Mouse (Mus musculus) layer of hippocampus, postnatal 36 days (tissue): ENCODE results near the gene Igfbp1. TPM values are rescaled to one million over a fixed set of nuclear protein-coding genes. Genes with fewer than 3 reads are reported as not detected.

Source experiments
- DNase-seq, 2 experiments: peaks; one replicate each; pipeline ENCODE4 v3.0.0; 2022
- total RNA-seq, 2 experiments: library from RNA; stranded (reverse); gene quantifications; 2 replicates each; pipeline ENCODE4 v1.2.3; 2021

Gene Igfbp1
- total RNA-seq = under 1 TPM in 1 of 2 experiments, not detected in 1; 0.22 TPM

DNA sequence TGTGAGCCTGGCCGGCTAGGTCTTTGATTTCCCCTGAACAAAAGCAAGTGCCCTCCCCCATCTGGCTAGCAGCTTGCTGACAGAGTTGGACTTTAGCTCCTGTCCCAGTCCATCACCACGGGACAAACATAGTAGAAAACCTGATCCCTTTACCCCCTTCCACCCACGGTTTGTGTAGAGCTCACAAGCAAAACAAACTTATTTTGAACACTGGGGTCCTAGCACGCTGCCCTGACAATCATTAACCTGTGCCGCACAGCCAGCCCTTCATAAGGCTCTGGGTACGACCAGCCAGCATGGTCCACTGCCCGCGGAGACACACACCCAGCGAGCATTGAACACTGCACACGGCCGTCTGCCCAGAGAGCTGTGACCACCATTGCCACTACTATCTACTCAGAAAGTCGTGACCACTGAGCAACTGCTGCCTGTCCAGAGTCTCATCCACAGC lies at the start of gene Igfbp1:
Gene Igfbp1, plus strand, starts transcription at position 292 of the 451 bp plus-strand sequence.
- DNase-seq = no peak

DNA sequence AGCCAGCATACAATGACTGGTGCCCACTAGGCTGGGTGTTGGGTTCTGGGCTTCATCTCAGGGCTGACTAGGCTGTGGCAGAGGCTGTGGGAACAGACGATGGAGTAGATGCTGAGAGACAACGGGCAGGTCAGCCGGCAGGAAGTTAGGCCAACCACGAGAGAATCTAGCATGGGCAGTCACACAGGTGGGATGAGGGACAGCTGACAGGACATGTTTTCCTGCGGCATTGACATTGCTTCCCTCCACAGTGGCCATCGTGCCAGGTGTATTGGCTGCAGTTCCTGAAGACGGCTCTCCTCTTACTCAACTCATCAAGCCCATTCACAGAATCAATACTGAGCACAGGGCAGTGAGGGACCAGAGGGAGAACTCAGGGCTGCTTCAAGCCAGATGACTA lies 49.6 kb upstream of the Igfbp1 start:
- DNase-seq = no peak

DNA sequence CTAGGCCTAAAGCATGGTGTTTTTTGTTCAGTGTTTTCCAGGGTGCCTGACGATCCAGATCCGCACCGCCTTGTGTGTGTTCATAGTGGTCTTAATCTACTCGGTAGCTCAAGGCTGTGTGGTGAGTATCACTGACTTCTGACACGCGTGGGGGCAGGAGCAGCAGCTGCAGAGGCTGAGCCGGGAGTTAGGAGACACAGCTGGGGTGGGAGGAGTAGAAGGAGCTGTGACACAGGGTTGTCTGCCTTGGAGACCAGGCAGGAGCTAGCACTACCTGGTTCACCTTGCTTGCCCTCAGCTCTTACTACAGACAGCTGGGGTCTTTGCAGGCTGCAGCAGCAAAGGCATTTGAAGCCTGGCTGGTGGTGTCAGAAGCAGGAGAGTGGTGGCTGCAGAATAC lies 48.1 kb upstream of the Igfbp1 start:
- no peak for DNase-seq

DNA sequence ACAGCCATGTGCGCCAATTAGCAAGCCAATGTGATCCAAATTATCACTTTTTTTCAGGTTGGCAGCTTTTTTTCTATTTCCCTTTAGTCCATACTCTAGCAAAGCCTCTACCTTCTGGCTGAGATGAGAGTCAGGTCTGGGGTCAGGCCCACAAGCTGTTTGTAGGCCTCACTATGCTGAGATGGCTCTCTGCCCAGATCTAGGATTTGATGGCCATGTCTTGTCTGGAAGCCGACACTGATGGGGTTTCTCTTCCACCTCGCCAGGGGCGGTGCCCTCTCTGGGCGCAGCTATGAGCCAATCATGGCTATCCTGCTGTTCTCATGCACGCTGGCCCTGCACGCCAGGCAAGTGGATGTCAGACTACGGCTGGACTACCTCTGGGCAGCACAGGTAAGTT lies 47.1 kb upstream of the Igfbp1 start:
- DNase-seq = no peak

DNA sequence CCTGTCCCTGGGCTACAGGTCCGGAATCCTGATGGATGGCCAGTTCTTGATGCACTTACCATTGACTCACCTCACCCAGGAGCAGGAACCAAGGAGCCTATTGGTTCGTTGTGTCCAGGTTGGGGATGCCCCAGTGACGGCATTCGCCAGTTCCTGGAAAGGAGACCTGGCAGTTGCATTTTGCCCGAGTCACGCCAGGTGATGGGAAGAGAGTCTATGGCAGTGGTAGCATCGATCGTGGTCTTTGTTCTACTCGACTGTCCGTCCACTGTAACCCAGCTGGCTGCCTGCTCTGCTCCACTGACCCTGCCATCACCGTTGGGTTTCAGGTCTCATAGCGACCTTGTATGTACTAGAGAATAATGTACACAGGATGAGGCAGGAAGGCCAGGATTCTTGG lies 45.2 kb upstream of the Igfbp1 start:
- DNase-seq = no peak

DNA sequence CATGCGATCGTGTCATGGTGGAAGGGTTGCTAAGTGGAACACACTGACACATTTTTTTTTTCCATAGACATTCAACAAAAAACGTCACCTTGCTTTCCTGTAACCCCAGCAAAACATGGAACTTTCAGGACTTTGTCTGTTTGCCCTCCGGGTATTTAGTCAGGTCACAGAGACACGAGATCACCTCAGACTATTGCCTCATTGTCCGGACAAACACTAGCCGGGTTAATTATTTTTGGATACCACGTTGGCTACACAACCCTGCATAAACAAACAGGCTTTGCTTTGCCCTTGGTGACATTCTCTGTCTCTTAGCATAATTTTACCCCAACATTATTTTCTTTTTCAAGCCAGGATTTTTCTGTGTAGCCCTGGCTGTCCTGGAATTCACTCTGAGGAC lies 44.5 kb upstream of the Igfbp1 start:
- DNase-seq = no peak

DNA sequence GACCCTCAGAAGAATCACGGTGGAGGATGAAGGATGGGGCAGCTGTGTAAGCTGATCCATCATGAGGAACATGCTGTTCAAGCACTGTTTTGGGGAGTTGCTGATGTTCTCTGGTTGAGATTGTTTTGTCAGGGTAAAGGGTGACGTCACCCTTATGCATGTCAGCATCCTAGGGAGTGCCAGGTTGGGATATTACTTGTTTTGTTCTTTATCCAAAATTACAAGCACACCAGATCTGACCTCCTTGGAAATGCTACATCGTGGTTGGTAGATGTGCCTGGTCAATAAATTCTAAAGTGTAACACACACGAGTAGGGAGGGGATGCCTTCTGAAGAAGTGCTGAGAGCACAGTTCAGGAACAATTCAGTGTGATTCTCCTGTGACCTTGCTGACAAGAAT lies 41.2 kb upstream of the Igfbp1 start:
- DNase-seq = no peak

DNA sequence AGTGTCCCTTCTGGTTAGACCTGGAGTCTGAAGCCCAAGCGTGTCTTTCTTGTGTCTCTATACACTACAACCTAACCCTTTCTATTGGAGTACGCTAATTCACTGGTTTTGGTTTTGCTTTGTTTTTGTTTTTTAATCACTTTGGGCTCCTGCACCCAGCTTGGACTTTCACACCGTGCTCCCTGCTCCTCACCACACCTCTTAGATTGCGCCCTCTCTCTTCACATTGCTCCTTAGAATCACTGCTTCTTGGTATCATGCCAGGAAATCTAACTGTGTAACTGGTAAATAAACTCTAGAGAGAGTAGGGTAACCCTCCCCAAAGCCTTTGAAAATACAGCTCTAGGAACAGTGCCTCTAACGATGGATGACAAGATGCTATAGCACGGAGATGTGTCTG lies 39.4 kb upstream of the Igfbp1 start:
- no peak for DNase-seq

DNA sequence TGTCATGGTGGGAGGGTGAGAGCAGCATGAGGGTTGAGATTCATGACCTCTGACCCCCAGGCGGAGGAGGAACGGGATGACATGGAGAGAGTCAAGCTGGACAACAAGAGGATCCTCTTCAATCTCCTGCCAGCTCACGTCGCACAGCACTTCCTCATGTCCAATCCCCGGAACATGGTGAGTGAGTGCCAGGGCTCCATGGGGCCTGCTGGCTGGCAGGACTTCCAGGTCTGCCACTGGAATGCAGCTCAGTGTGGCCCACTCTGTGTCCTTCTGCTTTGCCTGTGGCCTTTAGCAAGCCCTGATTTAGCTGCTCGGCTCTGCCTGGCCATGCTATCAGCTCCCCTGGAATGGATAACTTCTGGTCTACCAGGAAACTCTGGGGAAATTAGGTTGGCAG lies 37.4 kb upstream of the Igfbp1 start:
- DNase-seq = no peak

DNA sequence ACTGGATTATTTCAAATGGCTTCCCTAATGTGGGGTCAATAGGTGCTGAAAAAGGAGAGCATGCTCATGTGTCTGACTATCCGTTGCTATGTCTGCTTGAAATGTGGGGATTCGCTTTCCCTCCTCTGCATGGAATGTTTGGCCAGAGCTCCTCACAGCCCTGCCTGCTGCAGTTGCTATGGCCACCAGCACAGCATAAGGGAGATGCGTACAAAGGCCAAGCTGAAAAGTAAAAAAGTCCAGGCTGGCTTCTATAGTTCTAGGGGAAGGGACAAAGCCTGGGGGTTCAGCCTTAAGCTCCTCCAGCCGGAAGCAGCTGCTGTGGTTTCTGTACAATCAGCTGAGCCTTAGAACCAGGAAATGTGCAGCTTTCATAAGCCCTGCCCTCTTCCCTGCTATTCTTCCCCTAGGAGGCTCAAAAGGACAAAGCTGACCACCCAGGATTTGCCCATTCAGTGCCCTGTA lies 36.9 kb upstream of the Igfbp1 start:
- no peak for DNase-seq

DNA sequence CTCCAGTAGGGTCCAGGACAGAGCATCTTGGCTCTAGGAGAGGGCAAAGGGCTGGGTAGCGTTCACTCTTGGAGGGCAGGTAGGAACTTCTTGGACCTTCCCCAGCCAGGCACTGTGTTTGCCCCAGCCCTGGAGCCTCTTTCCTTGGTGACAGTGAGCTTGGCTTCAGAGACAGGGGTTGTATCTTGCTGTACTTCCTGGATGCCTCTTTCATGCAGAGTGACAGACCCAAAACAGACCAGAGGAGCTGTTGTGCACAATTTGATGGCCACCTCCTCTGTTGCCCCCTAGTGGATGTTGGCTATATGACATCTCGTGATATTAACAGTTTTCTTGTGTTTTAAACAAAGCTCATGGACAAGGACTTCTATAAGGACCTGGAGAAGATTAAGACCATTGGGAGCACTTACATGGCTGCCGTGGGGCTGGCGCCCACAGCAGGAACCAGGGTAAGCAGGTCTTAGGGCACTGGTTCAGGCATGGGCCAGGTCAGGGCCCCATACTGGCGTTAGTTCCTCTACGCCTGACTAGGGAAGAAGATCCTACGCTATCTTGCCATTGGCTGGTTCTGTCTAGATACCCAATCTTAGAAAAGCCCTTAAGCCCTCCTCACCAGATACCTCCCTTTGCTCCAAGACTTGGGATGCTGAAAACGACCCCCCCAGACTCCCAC lies 35.9 kb upstream of the Igfbp1 start:
- no peak for DNase-seq

DNA sequence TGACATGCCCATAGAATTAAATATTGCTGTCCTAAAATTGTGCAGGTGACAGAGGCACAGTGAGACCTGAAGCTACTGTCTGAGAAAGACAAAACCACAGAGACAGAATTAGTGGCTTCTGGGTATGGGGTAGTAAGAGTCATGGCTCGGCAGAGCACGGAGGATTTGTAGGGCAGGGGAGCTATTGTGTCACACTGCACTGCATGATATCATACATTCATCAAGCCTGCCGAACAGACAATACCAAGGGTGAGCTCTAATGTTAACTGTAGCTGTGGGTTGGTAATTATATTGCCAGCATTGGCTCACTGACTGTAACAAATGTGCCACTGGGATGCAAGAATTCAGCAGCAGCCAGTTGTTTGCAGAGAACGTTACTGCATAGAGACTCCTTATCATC lies 33.2 kb upstream of the Igfbp1 start:
- no peak for DNase-seq

DNA sequence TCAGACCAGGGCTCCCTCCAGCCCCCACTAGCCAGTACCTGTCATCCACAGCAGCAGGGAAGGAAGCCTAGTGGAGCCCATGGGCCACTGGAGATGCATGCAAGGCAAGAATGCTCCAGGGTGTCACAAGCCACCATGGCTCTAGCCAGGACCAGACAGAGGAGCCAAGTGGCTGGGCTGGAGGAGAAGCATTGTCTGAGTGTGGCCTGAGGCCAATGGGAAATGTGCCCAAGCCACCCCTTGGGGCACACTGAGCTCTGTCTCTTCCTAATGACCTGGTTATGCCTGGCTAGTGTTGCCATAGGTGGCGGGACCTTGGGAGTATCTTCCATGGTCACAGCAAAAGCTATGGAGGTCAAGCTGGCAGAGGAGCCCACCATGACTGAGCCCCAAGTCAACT lies 27.9 kb upstream of the Igfbp1 start:
- no peak for DNase-seq

DNA sequence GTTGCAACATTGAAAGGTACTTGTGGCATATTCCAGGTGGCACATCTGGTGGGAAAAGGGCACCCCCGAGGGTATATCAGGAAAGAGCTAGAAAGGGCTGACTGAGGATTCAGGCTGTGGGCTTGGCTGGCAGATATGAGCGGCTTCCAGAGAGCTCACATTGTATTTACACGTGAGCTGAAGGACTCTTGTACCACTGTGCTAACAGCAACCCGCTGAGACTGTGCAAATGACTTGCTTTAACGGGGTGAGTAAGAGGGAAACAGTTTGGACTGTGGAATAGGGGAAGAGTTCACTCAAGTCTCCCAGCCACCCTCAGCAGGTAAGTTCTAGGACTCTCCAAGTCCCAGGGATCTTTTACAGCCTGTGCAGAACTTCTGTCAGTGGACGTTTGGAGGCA lies 23.9 kb upstream of the Igfbp1 start:
- DNase-seq = no peak

DNA sequence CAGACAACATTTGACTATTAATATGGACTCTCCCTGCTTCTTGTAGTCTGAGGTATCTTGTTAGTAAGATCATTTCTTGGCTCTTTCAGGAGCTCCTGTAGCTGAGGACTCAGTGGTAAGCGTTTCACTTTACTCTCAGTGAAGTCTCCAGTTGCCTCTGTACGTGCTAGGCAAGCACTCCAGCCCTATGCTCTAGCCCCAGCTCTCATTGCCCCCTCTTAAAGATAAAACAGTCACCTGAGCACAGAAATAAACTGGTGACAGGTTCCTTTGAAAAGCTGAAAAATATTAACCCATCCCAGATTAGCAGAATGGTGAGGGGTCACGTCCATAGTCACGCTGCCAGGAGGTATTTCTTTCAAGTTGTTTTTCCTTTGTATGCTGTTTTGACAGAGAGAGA lies 18.9 kb upstream of the Igfbp1 start:
- no peak for DNase-seq

DNA sequence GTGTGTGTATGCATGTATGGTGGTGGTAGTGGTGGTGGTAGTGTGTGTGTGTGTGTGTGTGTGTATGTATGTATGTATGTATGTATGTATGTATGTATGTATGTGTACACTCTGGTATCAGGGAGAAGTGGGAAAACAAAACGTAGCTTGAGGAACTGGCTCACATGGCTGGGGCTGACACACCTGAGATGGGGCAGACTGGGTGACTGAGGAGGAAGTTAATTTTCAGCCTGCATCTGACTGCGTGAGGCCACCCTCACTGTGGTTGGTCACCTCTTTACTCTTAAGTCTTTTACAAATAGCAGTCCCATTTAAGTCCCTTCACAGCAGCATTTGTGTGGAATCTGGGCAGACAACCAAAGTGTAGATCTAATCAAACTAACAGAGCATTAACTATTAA lies 18.3 kb upstream of the Igfbp1 start:
- DNase-seq = no peak

DNA sequence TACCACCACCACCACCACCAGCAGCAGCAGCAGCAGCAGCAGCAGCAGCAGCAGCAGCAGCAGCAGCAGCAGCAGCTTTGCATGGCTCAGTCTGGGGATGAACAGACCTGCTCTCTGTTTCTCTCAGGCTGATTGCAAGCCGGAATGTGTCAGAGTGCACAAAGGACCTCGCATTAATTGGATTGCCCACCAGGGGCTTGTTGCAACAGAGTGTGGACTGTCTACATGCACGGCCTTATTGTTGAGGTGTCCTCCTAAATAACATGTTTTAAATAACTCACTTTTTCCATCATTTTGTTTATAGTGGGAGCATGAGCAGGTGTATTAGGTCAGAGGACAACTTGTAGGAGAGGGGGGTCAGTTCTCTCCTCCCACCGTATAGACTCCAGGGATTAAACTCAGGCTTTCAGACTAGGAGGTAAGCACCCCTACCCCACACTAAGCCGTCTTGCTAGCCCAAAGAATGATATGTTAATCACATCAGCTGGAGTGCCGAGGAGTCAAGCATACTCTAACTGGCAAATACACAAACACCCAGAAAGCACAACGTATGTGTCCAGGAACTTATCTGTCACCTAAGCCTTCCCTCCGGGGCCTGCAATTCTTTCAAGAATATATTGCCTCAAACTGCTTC lies 15.1 kb upstream of the Igfbp1 start:
- DNase-seq = no peak

DNA sequence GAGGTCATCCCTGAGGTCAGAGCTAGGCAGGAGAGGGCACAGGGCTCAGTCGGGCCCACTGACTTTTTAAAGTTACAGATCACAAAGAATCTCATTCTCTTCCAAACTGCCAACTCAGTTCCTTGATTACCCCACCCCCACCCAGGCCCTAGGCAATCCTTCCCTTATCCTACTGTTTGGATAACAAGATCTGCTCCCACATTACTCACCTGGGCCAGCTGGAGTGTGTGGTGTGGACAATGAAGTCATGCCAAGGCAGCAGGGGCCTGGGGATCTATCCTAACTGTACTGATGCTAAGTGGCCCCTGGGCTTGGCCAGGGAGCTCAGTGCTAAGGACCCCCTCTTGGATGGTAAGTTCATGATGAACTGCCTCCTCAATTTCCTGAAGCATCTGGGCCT lies 13.2 kb upstream of the Igfbp1 start:
- DNase-seq = no peak

DNA sequence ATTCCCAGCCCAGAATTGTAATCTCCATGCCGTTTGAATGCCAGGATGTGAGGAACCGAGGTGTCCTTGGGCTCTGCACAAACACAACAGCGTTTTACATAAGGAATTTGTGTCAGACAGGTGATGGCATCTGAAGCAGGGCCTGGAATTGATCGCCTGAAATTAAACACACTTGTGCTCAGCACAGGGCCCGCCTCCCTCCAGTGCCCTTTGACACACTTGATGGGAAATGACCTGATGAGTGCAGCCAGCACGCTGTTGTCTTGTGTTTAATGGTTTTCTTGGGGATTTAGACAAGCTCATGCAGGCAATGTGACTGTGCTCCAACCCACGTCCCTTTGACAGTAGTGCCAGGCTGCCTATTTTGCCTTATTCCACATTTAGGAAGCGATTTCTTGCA lies 10.1 kb upstream of the Igfbp1 start:
- DNase-seq = no peak

DNA sequence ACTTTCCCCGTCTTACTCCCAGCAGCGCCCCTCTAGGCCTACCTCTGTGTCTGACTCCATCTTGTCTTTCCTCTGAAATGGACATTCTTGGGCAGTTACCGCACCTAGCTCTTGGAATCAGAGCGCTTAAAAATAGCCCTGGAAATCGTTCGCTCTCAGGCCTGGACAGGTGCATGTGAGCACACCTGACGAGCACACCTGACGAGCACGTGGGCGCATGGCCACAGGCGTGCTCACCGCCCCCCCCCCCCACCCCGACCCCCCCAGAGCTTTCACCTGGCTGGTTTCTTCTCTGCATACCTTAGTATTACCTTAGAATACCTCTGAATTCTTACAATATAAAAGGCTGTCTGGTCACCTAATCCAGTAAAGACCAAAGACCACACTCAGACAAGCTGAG lies 9.1 kb upstream of the Igfbp1 start, which contains the start of gene Gm11985:
Gene Gm11985, minus strand, starts transcription at position 101 of the 400 bp plus-strand sequence.
- no peak for DNase-seq

DNA sequence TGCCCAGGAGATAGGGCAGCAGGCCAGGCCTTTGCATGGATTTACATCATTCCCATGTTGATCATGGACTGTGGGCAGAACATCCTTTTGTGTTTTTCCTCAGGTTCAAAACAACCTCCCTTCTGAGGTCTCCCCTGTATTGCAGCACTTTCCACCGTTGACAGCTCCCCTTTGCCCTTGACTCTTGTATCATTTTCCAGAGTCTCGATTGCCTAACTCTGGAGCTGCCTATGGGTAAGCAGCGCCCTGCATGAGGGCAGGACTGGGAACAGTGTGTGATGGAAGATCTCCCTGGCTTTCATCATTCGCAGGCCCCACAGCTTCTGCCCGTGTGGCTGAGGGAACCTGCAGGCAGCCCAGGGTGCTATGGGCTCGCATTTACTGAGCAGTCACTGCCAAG lies 4.9 kb upstream of the Igfbp1 start:
- no peak for DNase-seq

DNA sequence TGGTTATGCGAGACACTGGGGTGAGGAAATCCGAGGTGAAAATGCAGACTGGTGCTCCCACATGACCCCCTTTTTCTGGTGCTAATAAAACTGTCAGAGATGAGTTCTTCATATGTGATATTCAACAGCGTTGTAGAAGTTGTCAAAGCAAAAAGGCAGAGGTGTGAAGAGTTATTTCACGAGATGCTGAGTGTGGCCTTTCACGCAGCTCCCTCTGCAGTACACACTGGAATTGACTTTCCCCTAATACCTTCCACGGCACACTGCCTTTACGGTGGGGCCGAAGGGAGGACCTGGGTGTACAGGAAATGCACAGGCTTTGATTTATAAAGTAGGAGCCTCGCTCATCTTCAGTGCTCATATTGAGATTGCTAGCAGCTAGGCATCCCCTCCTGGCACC lies 4.4 kb upstream of the Igfbp1 start:
- no peak for DNase-seq

DNA sequence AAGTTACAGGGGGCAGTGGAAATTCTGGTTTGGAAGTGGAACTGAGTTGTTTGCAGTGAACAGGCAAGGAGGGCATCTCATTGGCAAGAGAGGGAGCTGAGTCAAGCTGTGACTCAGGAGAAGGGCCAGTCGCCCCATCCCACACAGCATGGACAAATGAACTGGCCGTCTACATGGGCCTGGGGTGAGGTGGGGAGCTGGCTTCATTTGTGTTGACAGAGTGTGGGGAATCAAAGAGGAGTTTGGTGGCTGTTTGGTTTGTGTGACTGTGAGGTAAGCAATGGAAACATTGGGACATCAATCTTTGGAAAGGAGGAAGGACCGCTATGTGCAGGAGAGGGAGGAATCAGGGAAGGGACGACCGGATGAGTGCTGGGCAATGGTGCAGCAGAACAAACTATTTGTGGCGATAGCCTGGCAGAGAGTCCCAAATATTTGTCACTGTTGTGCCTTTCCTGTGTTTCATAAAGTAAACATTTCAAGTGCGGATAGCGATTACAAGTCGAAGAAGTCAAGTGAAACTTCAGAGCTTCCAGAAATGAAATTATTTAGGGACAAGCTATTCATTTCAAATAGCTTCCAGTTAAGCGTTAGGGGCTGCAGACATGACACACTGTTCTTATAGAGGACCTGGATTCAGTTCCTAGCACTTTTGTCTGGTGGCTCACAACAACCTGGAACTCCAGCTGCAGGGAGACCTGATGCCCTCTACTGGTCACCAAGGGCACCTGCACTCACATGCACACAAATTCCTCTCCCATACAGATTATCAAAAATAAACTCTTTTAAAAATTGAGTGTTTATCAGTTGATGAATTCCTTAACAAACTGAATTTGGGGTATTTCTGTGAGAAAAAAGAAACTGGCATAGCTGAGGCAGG lies 2.9 kb upstream of the Igfbp1 start:
- no peak for DNase-seq
